Mouse (Mus musculus) heart, adult 2 months (tissue): Measurements from ENCODE around the gene Cd40lg.

Experiments
- CTCF ChIP-seq: fragments of 200-600 bp; IDR thresholded peaks from 2 replicates; pipeline ENCODE4 v1.8.1; 2022; ENCODE audit warnings: antibody characterized with exemption, mild to moderate bottlenecking, moderate library complexity
- EP300 ChIP-seq: fragments of 200-500 bp; IDR thresholded peaks from 2 replicates; pipeline ENCODE4 v1.6.1; 2011; ENCODE audit warnings: low read depth, low read length, control low read depth; ENCODE audit not compliant: insufficient read depth
- POLR2A ChIP-seq: fragments of 200-500 bp; IDR thresholded peaks from 2 replicates; pipeline ENCODE4 v1.6.1; 2011; ENCODE audit warnings: mild to moderate bottlenecking, low read depth, low read length, control low read depth; ENCODE audit not compliant: insufficient read depth

DNA sequence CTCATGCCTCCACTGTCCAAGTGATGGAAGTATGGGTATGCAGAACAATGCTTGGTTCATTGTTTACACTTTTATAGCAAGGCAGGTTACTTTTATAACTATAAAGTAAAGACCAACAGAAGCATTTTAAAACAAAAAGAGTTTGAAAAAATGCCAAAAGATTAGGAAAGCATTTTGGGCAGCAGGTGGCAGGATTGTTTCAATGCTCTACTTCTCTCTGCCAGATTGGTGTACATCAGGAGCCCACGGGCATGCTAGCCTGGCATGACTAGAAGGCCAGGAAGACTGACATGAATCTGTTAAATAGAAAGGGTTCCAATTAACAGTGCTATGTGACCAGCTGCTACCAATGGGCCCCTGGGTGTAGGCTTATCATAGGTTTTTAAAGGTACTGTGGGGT lies 45.4 kb upstream of the Cd40lg start:
- no peak for TF ChIP-seq CTCF
- no peak for TF ChIP-seq POLR2A
- no peak for TF ChIP-seq EP300
